Mouse (Mus musculus) heart, postnatal 0 days (tissue): ENCODE results near the gene Gm21834.

ENCODE experiments used
- CTCF ChIP-seq: IDR thresholded peaks from 2 replicates; pipeline ENCODE4 v1.5.1; 2016; ENCODE audit warnings: antibody characterized with exemption, control low read depth, low read depth
- EP300 ChIP-seq: IDR thresholded peaks from 2 replicates; pipeline ENCODE4 v1.6.1; 2016; ENCODE audit warnings: antibody characterized with exemption, low read depth

DNA sequence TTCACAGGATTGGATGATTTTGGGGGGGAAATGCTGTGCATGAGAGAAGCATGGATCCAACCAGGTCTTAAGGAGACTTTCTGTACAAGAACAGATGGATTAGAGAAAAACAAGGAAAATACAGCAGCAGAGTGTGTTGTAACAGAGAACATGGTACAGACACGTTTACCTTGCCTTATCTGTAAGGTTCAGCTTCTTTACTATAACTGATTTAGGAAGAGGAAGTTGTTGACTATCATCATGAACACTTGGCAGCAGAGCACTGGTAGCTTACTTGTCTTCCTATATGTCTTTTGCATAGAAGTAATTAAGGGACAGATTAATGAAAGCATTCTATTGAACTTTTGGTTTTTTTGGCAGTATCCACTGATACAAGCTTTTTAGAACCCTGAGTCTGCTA lies 16.0 kb upstream of the Gm21834 start:
- TF ChIP-seq CTCF (no peak), EP300 (no peak)
